In genomic region chr6:52577270-52577669, GRCm38 (mm10) we compare ENCODE assay signal across 8 mouse cellular contexts.
DNase-seq lines count a peak whose midpoint lies in the region; ATAC-seq lines count a peak whose summit lies in the region.

No protein-coding gene starts in this region.

- H3K36me3 ChIP-seq in hindbrain, embryonic 11.5 days (ENCODE audit: control insufficient read depth, insufficient read depth, low read length), result no peaks in the 10 kb centered on the region
- no peaks in the 10 kb centered on the region for H3K36me3 ChIP-seq in hindbrain, embryonic 10.5 days
- H3K36me3 ChIP-seq in midbrain, embryonic 13.5 days, result no peaks in the 10 kb centered on the region

- no peak overlapping the region for H3K9ac ChIP-seq in hindbrain, embryonic 11.5 days (ENCODE audit: low read depth, low read length)
- H3K9ac ChIP-seq in midbrain, embryonic 13.5 days (replicated peaks), result no peak overlapping the region

- no peaks in the 10 kb centered on the region for H3K4me1 ChIP-seq in hindbrain, embryonic 11.5 days (replicated peaks; ENCODE audit: control insufficient read depth, insufficient read depth, low read length)
- no peaks in the 10 kb centered on the region for H3K4me1 ChIP-seq in hindbrain, embryonic 10.5 days (replicated peaks)
- no peaks in the 10 kb centered on the region for H3K4me1 ChIP-seq in midbrain, embryonic 13.5 days (replicated peaks)

- no peaks in the 10 kb centered on the region for H3K27me3 ChIP-seq in hindbrain, embryonic 11.5 days (ENCODE audit: control insufficient read depth, insufficient read depth, low read length)
- peaks cover 6% of the 10 kb centered on the region; the same call in 1 of the 2 replicates for H3K27me3 ChIP-seq in hindbrain, embryonic 10.5 days (ENCODE audit: insufficient read depth, poor library complexity, severe bottlenecking)
- H3K27me3 ChIP-seq in midbrain, embryonic 13.5 days, result peaks cover 21% of the 10 kb centered on the region

- no peak overlapping the region for H3K4me2 ChIP-seq in hindbrain, embryonic 11.5 days (replicated peaks; ENCODE audit: low read depth, low read length)
- H3K4me2 ChIP-seq in midbrain, embryonic 13.5 days (replicated peaks), result no peak overlapping the region

- H3K4me3 ChIP-seq in hindbrain, embryonic 11.5 days (ENCODE audit: low read depth, low read length), result no peak overlapping the region
- no peak overlapping the region for H3K4me3 ChIP-seq in hindbrain, embryonic 10.5 days
- no peak overlapping the region for H3K4me3 ChIP-seq in midbrain, embryonic 13.5 days (replicated peaks)

- no peaks in the 10 kb centered on the region for H3K9me3 ChIP-seq in hindbrain, embryonic 11.5 days (ENCODE audit: control insufficient read depth, low read length)
- H3K9me3 ChIP-seq in hindbrain, embryonic 10.5 days, result no peaks in the 10 kb centered on the region
- no peaks in the 10 kb centered on the region for H3K9me3 ChIP-seq in midbrain, embryonic 13.5 days

- 34% methylated on average over 4 of the region's 4 CpGs for WGBS in hindbrain, embryonic 11.5 days
- 41% methylated on average over 4 of the region's 4 CpGs for WGBS in hindbrain, embryonic 10.5 days
- 20% methylated on average over 4 of the region's 4 CpGs for WGBS in midbrain, embryonic 13.5 days

- intact Hi-C loops in gastrocnemius, postnatal 14 days (cut with DNase I; ENCODE audit: low total_unique reads), result no loop called here

- no peak for ATAC-seq in hindbrain, embryonic 11.5 days (ENCODE audit: low FRiP score)
- no peak for ATAC-seq in midbrain, embryonic 13.5 days

- no peak overlapping the region for H3K27ac ChIP-seq in hindbrain, embryonic 11.5 days (ENCODE audit: low read depth, low read length)
- no peak overlapping the region for H3K27ac ChIP-seq in hindbrain, embryonic 10.5 days
- H3K27ac ChIP-seq in midbrain, embryonic 13.5 days, result no peak overlapping the region

- peak; percentile 47 for DNase-seq in hindbrain, embryonic 11.5 days (ENCODE audit: low spot score)
- no peak for DNase-seq in hindbrain, embryonic 10.5 days (ENCODE audit: low spot score)
- DNase-seq in right cerebral cortex, adult 18-20 months, result peak; percentile 9
- DNase-seq in right cerebral cortex, postnatal 25 days, result no peak
- peak; percentile 52 for DNase-seq in embryo, embryonic 11 days
- no peak for DNase-seq in urinary bladder, adult 2 months (ENCODE audit: low spot score)
- DNase-seq in gastrocnemius, postnatal 14 days, result no peak

Comparison
In these comparisons a context has a peak if more than half of its experiments do, and no peak if none do; other contexts are left out.
1. DNase-seq: peak in hindbrain, embryonic 11.5 days (single experiment), right cerebral cortex, adult 18-20 months (single experiment) and embryo, embryonic 11 days (single experiment); none in hindbrain, embryonic 10.5 days (single experiment), right cerebral cortex, postnatal 25 days (single experiment), urinary bladder, adult 2 months (single experiment) and gastrocnemius, postnatal 14 days (single experiment).